Mouse (Mus musculus): ENCODE data around the gene 2310033P09Rik. TPM values are rescaled to one million over a fixed set of nuclear protein-coding genes. Genes with fewer than 3 reads are reported as not detected.

2310033P09Rik gene
- total RNA-seq, 2 experiments from 2014 or later: 19.7 to 20.4 TPM

DNA sequence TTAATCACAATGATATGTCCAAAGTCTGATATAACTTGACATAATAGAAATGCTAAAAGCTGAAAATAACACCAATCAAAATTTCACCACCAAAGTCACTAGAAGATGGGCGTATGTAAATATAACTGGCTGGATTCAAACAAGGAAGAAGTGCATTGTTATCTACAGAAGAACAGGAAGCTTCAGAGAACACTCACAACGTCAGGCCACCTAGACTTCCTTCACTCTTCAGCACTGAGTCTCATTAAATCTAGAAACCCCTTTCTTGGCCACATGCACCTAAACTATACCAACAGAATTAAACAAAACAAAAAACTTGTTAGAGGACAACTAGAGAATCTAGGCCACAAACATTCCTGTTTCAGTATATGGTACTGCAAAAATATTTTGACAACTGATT lies 16.3 kb downstream of the 2310033P09Rik start:
- no peak for DNase-seq (ENCODE audit: extremely low spot score in 1 of 2, low spot score in 2 of 2)
- intact Hi-C loops (cut with DNase I): loop anchor here (10.0 kb wide), 1 partner anchor 260 kb away; no protein-coding TSS in a partner anchor

DNA sequence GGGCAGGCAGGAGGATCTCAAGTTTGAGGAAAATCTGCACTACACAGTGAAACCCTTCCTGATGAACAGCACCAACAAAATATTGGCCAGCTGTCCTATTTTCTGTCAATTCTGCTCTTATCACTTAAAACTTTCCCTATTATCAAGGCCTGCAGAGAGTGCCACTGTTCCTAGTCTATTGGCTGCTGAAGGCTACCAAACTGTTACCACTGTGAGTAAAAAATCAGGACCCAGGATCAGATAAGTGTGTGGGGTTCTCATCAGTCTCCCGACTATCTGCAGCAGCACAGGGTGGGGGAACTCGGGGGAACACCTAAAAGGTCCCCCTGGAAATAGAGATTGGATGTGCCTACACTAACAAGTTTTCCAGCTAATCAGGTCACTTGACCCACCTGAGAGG lies 17.0 kb downstream of the 2310033P09Rik start:
- intact Hi-C loops (cut with DNase I): loop anchor here (10.0 kb wide), 1 partner anchor 260 kb away; no protein-coding TSS in a partner anchor
- no peak for DNase-seq (ENCODE audit: extremely low spot score in 1 of 2, low spot score in 2 of 2)

- intact Hi-C loops (cut with DNase I): loop anchor here (10.0 kb wide), 1 partner anchor 259 kb away; no protein-coding TSS in a partner anchor
- DNase-seq (ENCODE audit: extremely low spot score in 1 of 2, low spot score in 2 of 2): no peak
Measured at GRCm38 (mm10) chr11:59226251-59226650, 18.1 kb downstream of the 2310033P09Rik start.

GRCm38 (mm10) chr11:59226787-59227603 lies 18.9 kb downstream of the 2310033P09Rik start:
- intact Hi-C loops (cut with DNase I): loop anchor here (10.0 kb wide), 1 partner anchor 258 kb away; no protein-coding TSS in a partner anchor
- DNase-seq (ENCODE audit: extremely low spot score in 1 of 2, low spot score in 2 of 2): no peak

GRCm38 (mm10) chr11:59227604-59228121 lies 19.5 kb downstream of the 2310033P09Rik start:
- intact Hi-C loops (cut with DNase I): loop anchor here (2.0 to 10.0 kb wide), 2 partner anchors 69 to 257 kb away; no protein-coding TSS in a partner anchor

GRCm38 (mm10) chr11:59228122-59228953 lies 20.2 kb downstream of the 2310033P09Rik start, which contains the start of gene Arf1:
Arf1 (minus strand) TSS chr11:59228270.
- peak; percentile 93 to 97 for DNase-seq (ENCODE audit: extremely low spot score in 1 of 2, low spot score in 2 of 2)
- intact Hi-C loops (cut with DNase I): loop anchor here (2.0 to 10.0 kb wide), 2 partner anchors 68 to 256 kb away; no protein-coding TSS in a partner anchor

More at GRCm38 (mm10) chr11:59227604-59228121, 19.5 kb downstream of the 2310033P09Rik start:
- no peak for DNase-seq (ENCODE audit: extremely low spot score in 1 of 2, low spot score in 2 of 2)

DNA sequence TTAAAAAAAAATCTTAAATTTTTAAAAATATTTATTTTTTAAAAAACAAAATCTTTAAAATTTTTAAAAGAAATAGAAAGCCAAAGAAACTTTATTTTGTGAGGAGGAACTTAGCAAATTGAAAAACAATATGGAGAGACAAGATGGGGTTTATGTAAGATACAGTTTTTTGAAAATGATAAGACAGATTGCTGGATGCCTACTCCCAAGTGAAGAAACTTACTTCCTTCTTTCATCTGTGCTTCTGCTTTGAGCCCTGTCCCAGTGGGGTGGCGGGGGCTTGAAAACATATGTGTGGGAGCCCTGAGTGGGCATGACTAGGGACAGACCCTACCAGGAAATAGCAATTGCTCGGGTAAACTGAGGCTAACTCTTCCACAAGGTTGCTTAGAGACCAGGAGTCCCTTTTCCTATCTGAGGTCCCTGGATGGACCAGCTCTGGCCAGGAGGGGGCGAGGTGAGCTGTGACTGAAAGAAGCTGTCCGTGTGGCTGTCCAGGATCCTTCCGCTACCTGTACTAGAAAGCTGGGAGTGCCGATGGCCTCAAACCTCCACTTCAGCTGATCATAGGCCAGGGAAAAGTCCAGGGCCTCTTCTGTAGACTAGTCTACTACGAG lies 22.1 kb downstream of the 2310033P09Rik start:
- DNase-seq (ENCODE audit: extremely low spot score in 1 of 2, low spot score in 2 of 2): peak in 1 of 2 experiments; percentile 64
- intact Hi-C loops (cut with DNase I): no loop called here

- no peak for DNase-seq (ENCODE audit: extremely low spot score in 1 of 2, low spot score in 2 of 2)
- intact Hi-C loops (cut with DNase I): no loop called here
Measured at GRCm38 (mm10) chr11:59232797-59233196, 24.7 kb downstream of the 2310033P09Rik start.

DNA sequence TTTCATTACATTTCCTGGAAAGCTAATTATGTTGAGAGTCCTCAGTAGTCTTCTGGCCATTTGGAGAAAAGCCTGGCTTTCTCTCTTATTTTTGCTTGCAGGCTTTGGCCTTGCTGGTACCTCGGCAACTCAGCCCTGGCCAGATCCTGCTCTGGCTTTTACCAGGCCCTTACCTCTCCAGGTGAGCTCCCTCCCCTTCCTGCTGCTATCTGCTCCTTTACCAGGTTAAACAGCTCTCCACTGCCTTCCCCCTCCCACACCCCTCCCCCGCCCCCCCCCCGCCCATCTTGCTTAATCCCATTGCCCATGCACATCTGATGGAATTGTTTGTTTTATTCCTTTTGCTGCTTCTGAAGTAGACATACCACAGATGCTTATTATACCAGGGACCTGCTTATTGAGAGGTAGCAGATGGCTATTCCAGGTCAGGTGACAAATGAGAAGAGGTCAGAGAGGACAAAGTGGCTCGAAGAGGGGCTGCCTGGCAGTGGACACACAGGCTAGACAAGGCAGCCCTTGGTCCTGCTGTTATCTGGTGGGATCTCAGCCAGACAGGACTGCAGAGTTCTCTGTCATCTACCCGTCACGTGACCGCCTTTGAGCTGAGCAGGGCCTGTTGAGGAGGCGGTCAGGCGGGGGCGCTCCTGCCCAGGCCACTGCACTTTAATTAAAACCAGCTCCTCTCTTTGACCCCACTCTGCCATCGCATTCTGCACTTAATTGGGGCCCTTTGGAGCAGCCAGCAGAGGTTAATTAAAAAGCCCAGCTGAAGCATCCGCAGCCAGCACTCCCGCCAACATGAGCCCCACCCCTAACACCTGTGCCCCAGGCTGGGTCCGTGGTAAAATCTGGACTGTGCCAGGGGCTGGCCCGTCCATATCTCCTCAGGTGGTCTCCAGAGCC lies 30.7 kb downstream of the 2310033P09Rik start:
- intact Hi-C loops (cut with DNase I): no loop called here

DNA sequence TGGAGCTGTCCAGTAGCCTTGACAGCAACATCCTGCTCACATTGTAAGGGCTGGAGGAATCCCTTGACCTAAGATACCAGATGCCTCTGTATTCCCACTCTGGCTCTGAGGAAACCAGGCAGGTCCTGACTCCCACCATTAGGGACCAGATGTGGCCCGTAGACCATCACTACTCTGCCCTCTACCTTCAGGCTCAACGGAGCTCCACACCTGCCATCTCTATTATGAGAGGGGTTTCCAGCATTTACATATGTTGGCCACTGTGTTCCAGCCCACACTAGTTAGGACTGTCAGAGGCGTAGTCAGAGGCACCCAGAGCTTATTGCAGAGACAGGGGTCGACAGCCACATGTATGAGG lies 31.3 kb downstream of the 2310033P09Rik start:
- intact Hi-C loops (cut with DNase I): no loop called here
- DNase-seq (ENCODE audit: extremely low spot score in 1 of 2, low spot score in 2 of 2): no peak

More for the DNA sequence above, 30.7 kb downstream of the 2310033P09Rik start:
- peak in 1 of 2 experiments; percentile 82 for DNase-seq (ENCODE audit: extremely low spot score in 1 of 2, low spot score in 2 of 2)

- intact Hi-C loops (cut with DNase I): no loop called here
Measured at GRCm38 (mm10) chr11:59239796-59240195, 31.7 kb downstream of the 2310033P09Rik start.

GRCm38 (mm10) chr11:59241841-59242240 lies 33.7 kb downstream of the 2310033P09Rik start:
- intact Hi-C loops (cut with DNase I): no loop called here
- DNase-seq (ENCODE audit: extremely low spot score in 1 of 2, low spot score in 2 of 2): no peak

More at GRCm38 (mm10) chr11:59239796-59240195, 31.7 kb downstream of the 2310033P09Rik start:
- no peak for DNase-seq (ENCODE audit: extremely low spot score in 1 of 2, low spot score in 2 of 2)

DNA sequence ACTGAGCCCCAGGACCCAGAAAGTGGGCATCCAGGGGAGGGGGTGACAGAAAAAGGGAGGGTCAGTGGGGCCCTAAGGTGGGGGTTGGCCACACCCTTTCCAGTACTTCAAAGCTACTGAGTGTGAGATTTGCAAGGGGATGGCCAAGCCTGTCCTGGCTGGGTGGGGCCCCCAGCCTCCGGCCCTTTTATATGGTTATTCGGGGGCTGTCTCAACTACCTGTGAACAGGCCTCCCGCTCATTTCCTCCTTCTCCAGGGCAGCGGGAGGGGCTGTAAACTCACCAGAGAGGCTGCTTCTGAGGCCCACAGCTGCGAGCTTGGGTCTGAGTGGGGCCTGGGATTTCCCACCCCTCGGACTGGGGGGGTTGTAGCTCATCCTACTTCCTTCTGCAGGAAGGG lies 35.7 kb downstream of the 2310033P09Rik start:
- intact Hi-C loops (cut with DNase I): no loop called here
- DNase-seq (ENCODE audit: extremely low spot score in 1 of 2, low spot score in 2 of 2): no peak

- intact Hi-C loops (cut with DNase I): no loop called here
- no peak for DNase-seq (ENCODE audit: extremely low spot score in 1 of 2, low spot score in 2 of 2)
Measured at GRCm38 (mm10) chr11:59248101-59248500, 40.0 kb downstream of the 2310033P09Rik start.

- intact Hi-C loops (cut with DNase I): no loop called here
- no peak for DNase-seq (ENCODE audit: extremely low spot score in 1 of 2, low spot score in 2 of 2)
Measured at GRCm38 (mm10) chr11:59259647-59260046, 51.5 kb downstream of the 2310033P09Rik start.
